Mouse (Mus musculus) hematopoietic stem cell, adult 5-6 weeks (primary cell): ENCODE measurements at regions not wholly inside any gene's neighbourhood (a gene's known extent, or its start where the extent isn't known, plus 50 kb on each side); places are given as distances from the start of the nearest gene placed in this dataset.
A peak's percentile ranks its signal among the peaks of the same experiment; 100 is the strongest.

Experiments used
- ATAC-seq, 2 experiments: fragments of 125-278 bp in 1 of 2; replicated peaks in 1 of 2; 2 replicates each; pipeline ENCODE4 v1.8.0; 2016 to 2017; ENCODE audit warnings: inconsistent platforms in 2 of 2, mild to moderate bottlenecking in 2 of 2, moderate number of reproducible peaks in 2 of 2, low read depth in 1 of 2, moderate TSS enrichment in 1 of 2; ENCODE audit not compliant: low FRiP score in 2 of 2, poor library complexity in 2 of 2, severe bottlenecking in 2 of 2, insufficient read depth in 1 of 2, low TSS enrichment in 1 of 2

DNA sequence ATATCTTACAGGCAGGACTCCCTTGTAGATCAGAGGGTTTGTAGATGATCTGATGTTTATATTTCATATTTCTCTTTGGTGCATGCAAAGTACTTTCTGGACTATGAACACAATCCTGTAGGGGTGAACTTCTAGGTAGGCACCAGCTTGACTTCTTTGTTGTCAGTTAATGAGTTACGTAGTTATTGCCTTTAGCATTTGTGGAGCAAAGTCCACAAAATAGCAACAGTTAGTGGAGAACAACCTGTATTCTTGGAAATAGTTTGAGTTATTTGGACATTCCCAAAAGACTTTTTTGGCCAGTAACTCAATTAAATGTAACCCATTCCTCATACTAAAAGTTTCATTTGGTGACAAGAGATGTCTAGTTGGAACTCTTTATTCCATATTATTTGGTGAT, 306.0 kb downstream of the Gm6377 start:
- no peak for ATAC-seq

DNA sequence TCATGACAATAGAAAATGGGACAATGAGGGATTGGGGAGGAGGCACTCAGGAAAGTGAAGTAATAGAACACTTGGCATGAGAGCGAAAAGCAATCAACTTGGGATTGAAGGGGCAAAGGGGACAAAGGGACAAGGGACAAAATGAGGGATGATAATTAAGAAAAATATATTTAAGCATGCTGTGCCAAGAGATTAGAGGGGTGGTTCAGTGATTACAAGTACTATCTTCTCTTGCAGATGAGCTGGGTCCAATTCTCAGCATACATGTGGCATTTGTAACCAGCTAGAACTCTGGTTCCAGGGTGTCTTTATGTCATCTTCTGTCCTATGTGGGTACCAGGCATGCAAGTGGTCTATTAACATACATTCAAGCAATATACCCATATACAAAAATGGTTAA, 355.9 kb downstream of the Gm6377 start:
- ATAC-seq: no peak

DNA sequence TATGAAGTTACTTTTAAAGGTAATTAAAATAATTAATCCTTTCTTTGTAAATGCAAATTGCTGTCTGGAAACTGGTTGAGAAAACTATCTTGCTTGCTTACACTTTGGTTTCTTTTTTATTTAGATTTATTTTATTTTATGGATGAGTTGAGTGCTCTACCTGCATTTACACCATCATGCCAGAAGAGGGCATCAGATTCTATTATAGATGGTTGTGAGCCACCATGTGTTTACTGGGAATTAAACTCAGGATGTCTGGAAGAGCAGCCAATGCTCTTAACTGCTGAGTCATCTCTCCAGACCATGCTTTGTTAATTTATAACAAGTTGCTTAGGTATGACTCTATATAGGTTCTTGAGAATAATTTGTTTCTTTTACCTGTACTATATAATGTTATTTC, 390.8 kb downstream of the Gm6377 start:
- ATAC-seq: no peak

DNA sequence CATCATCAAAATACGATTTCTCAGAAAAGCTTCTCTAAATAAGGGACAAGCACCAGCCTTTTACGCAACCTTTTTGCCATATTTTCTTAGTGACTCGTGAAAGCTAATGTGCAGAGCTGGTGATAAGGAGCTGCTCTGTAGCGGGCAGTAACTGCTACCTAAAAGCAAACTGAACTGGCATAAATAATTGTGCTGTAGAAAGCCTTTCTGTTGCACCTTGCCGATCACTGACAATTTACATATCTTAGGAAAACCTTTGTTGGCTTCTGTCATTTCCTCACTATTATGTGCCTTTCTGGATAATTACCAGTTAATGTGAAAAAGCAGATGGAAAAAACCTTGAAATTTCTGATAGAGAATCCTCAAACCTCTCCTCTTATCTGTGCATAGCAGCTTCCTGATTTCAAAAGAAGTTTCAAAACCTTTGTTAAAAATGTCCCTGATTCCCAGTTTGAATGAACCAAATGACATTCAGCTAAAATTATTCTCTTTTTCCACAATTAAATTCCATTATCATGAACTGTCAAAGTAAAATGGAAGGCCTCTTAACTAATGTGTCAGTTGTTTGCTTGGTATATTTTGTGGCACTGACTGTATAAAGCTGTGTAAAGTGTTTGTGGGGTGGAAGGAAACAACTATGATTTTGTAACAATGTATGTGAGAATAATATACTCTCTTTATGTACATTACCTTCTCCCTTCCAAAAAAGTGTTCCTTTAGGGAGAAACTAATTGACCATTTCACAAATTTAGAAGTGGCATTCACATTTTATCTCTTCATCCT, 430.6 kb downstream of the Gm6377 start:
- peak in 1 of 2 experiments; percentile 42; a peak in 1 of 4 replicates for ATAC-seq
